Mouse (Mus musculus): ENCODE results near the gene Apol9a. TPM values are rescaled to one million over a fixed set of nuclear protein-coding genes. Genes with fewer than 3 reads are reported as not detected.

The Apol9a gene
- polyA plus RNA-seq (2012; rRNA removed), result 4.2 TPM in 2 replicates

DNA sequence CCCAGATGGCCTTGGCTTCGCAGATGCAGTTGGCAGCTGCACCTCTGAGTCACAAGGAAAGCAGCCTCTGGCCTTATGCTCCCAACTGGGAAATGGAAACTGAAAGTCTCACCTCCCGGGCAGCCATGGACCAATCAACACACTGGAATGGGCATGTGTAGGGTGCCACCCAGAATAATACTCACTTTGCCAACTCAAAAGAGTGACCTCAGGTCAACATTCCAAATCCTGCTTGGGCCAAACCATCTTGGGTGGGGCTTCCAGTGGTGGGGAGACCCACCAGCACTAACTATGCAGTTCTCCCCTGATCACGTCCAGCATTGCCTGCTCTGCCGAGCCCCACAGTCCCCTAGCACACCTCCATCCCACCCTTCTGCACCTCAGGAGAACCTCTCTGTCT lies at the start of gene Apol9a:
TSS of gene Apol9a (minus strand) at position 101 of the 400 bp plus-strand sequence.

GRCm38 (mm10) chr15:77447392-77447791 lies 36.5 kb upstream of the Apol9a start, which contains the start of gene Apol7b:
Gene Apol7b, minus strand, starts transcription at chr15:77447492.

GRCm38 (mm10) chr15:77399027-77399426 lies 11.9 kb downstream of the Apol9a start, which contains the start of gene Apol7a:
Gene Apol7a, minus strand, starts transcription at chr15:77399110.

Other genes starting within 250 kb of the Apol9a start
- 165 and 174 TPM in 2 replicates for gene Rbfox2, start 104.1 kb downstream of the Apol9a start, polyA plus RNA-seq (2012; rRNA removed)
- gene Apol7a, start 12.0 kb downstream of the Apol9a start, polyA plus RNA-seq (2012; rRNA removed), result 0.79 and 1.0 TPM in 2 replicates
- 0.12 and 0.51 TPM in 2 replicates for gene Apol7b, start 36.4 kb upstream of the Apol9a start, polyA plus RNA-seq (2012; rRNA removed)
- gene Apol10a, start 65.9 kb upstream of the Apol9a start, polyA plus RNA-seq (2012; rRNA removed), result not detected in 2 replicates
- 0.07 TPM in 1 of 2 replicates, not detected in the other for gene Apol11a, start 97.1 kb upstream of the Apol9a start, polyA plus RNA-seq (2012; rRNA removed)
- gene Apol7c, start 122.2 kb upstream of the Apol9a start, polyA plus RNA-seq (2012; rRNA removed), result 0.24 and 0.35 TPM in 2 replicates
- gene 1700025B11Rik, start 150.8 kb upstream of the Apol9a start, polyA plus RNA-seq (2012; rRNA removed), result not detected in 2 replicates
- gene Apol10b, start 185.0 kb upstream of the Apol9a start, polyA plus RNA-seq (2012; rRNA removed), result 0.28 and 0.31 TPM in 2 replicates
- not detected in 2 replicates for gene Gm36245, start 188.1 kb upstream of the Apol9a start, polyA plus RNA-seq (2012; rRNA removed)
- not detected in 2 replicates for gene Apol11b, start 232.2 kb upstream of the Apol9a start, polyA plus RNA-seq (2012; rRNA removed)